Mouse (Mus musculus): ENCODE measurements around the gene Papln. TPM values are rescaled to one million over a fixed set of nuclear protein-coding genes. Genes with fewer than 3 reads are reported as not detected.
A peak's percentile ranks its signal among the peaks of the same experiment; 100 is the strongest.

Papln gene
- polyA plus RNA-seq, 1 experiment = 0.04 TPM

DNA sequence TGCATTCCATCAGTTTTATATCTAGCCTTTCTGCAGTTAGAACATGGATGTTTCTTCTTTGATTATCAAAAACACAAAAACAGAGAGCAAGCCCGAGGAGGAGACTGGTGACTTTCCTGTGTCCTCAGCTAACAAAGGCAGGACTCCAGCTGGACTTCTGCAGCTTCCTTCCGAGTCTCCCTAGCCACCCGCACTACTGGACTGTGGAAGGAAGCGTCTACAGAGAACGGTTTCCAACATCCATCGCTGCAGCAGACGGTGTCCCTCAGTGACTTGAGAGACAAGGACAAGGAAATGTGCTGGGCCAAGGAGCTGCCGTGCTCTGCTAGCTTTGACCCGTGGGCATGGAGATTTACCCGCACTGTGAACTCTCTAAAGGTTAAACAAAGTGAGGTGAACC lies 29.4 kb upstream of the Papln start:
- no peaks in the 10 kb centered on the region for H3K27me3 ChIP-seq (ENCODE audit: control insufficient read depth, insufficient read depth, insufficient read length)
- no peak overlapping the region for H3ac ChIP-seq (ENCODE audit: control insufficient read depth, insufficient read length)
- peaks cover 12% of the 10 kb centered on the region for H3K36me3 ChIP-seq (ENCODE audit: control insufficient read depth, insufficient read depth)
- H3K79me2 ChIP-seq (ENCODE audit: control insufficient read depth, insufficient read depth) = no peaks in the 10 kb centered on the region
- H3K4me3 ChIP-seq = no peak overlapping the region
- no peak overlapping the region for H3K4me2 ChIP-seq (ENCODE audit: low read depth)
- TF ChIP-seq MYOD1 (IDR thresholded peaks at IDR 0.05; ENCODE audit: control insufficient read depth in 1 of 3, insufficient read length in 2 of 3, low read depth in 2 of 3) = no peak

DNA sequence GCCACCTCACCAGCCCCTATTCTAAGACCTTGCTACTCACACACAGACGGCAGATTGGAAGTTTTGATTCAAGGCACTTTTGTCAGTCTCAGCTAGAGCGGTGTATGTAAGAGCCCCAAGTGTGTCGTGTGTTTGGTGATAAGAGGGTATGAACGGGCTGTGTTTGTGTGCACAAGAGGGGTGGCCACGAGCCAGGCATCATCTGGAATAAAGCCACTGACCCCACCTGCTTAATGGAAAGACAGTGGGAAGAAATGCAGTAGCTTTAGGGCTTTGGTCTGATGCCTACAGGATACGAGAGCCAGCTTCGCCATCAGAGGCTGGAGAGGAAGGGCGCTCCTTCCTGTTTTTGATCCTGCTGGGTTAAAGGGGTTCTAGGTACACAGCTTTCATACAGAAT lies 27.2 kb upstream of the Papln start:
- no peaks in the 10 kb centered on the region for H3K79me2 ChIP-seq (ENCODE audit: control insufficient read depth, insufficient read depth)
- TF ChIP-seq TCF12 (IDR thresholded peaks at IDR 0.05; ENCODE audit: insufficient read depth, poor library complexity, severe bottlenecking) (no peak), POLR2AphosphoS2 (IDR thresholded peaks at IDR 0.05; ENCODE audit: insufficient read length, low read depth) (no peak), REST (IDR thresholded peaks at IDR 0.05; ENCODE audit: insufficient read depth, insufficient read length) (no peak), POLR2A (IDR thresholded peaks at IDR 0.05; ENCODE audit: insufficient read length, low read depth) (no peak), MAX (IDR thresholded peaks at IDR 0.05; ENCODE audit: low read depth) (no peak), CEBPB (IDR thresholded peaks at IDR 0.05; ENCODE audit: insufficient read depth, poor library complexity, severe bottlenecking) (no peak), E2F4 (IDR thresholded peaks at IDR 0.05; ENCODE audit: insufficient read depth) (no peak), MYOD1 (IDR thresholded peaks at IDR 0.05; ENCODE audit: control insufficient read depth in 1 of 3, insufficient read length in 2 of 3, low read depth in 2 of 3) (no peak), SRF (IDR thresholded peaks at IDR 0.05; ENCODE audit: control insufficient read depth, insufficient read length, low read depth) (no peak), USF1 (IDR thresholded peaks at IDR 0.05; ENCODE audit: low read depth) (no peak), TCF3 (IDR thresholded peaks at IDR 0.05; ENCODE audit: insufficient read length, low read depth) (no peak), MYOG (IDR thresholded peaks at IDR 0.05; ENCODE audit: control insufficient read depth in 1 of 3, insufficient read depth in 1 of 3, insufficient read length in 2 of 3, low read depth in 2 of 3) (no peak)
- no peaks in the 10 kb centered on the region for H3K27me3 ChIP-seq (ENCODE audit: control insufficient read depth, insufficient read depth, insufficient read length)
- H3ac ChIP-seq (ENCODE audit: control insufficient read depth, insufficient read length) = no peak overlapping the region
- peaks cover 5% of the 10 kb centered on the region for H3K36me3 ChIP-seq (ENCODE audit: control insufficient read depth, insufficient read depth)
- H3K4me3 ChIP-seq = no peak overlapping the region
- no peak overlapping the region for H3K4me2 ChIP-seq (ENCODE audit: low read depth)

GRCm38 (mm10) chr12:83738651-83739050 lies 24.8 kb upstream of the Papln start:
- no peaks in the 10 kb centered on the region for H3K79me2 ChIP-seq (ENCODE audit: control insufficient read depth, insufficient read depth)
- TF ChIP-seq TCF12 (IDR thresholded peaks at IDR 0.05; ENCODE audit: insufficient read depth, poor library complexity, severe bottlenecking) = no peak
- TF ChIP-seq REST (IDR thresholded peaks at IDR 0.05; ENCODE audit: insufficient read depth, insufficient read length) = no peak
- TF ChIP-seq USF1 (IDR thresholded peaks at IDR 0.05; ENCODE audit: low read depth) = no peak
- TF ChIP-seq MYOG (IDR thresholded peaks at IDR 0.05; ENCODE audit: control insufficient read depth in 1 of 3, insufficient read depth in 1 of 3, insufficient read length in 2 of 3, low read depth in 2 of 3) = no peak
- H3K36me3 ChIP-seq (ENCODE audit: control insufficient read depth, insufficient read depth) = no peaks in the 10 kb centered on the region
- no peak overlapping the region for H3ac ChIP-seq (ENCODE audit: control insufficient read depth, insufficient read length)
- H3K4me2 ChIP-seq (ENCODE audit: low read depth) = no peak overlapping the region
- no peak overlapping the region for H3K4me3 ChIP-seq
- H3K27me3 ChIP-seq (ENCODE audit: control insufficient read depth, insufficient read depth, insufficient read length) = no peaks in the 10 kb centered on the region

GRCm38 (mm10) chr12:83741722-83742121 lies 21.7 kb upstream of the Papln start:
- Histone ChIP-seq H3ac (ENCODE audit: control insufficient read depth, insufficient read length) (no peak overlapping the region), H3K36me3 (ENCODE audit: control insufficient read depth, insufficient read depth) (no peaks in the 10 kb centered on the region), H3K4me3 (no peak overlapping the region), H3K79me2 (ENCODE audit: control insufficient read depth, insufficient read depth) (no peaks in the 10 kb centered on the region), H3K27me3 (ENCODE audit: control insufficient read depth, insufficient read depth, insufficient read length) (no peaks in the 10 kb centered on the region), H3K4me2 (ENCODE audit: low read depth) (peak overlapping the region; percentile 12)
- TF ChIP-seq USF1 (IDR thresholded peaks at IDR 0.05; ENCODE audit: low read depth) (peak; percentile 71), MYOD1 (IDR thresholded peaks at IDR 0.05; ENCODE audit: control insufficient read depth in 1 of 3, insufficient read length in 2 of 3, low read depth in 2 of 3) (no peak)

DNA sequence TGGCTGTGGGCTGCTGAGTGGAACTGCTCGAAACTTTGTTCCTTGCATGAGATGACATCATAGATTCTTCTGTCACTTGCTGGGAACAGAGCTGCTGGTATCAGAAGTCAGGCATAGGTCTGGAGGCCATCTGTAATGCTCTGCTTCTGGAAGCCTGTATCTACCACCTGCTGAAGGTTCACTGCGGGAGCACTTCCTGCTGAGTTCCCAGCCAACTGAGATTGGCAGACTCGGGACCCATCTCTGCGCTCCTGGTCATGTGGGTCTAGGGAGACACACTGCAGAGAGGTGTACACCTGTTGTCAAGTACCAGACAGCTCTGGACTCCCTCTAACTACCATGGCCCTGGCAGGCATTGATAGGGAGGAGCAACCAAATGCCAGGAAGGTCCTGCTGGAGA lies 20.6 kb upstream of the Papln start:
- H3K27me3 ChIP-seq (ENCODE audit: control insufficient read depth, insufficient read depth, insufficient read length) = no peaks in the 10 kb centered on the region

More for the DNA sequence above, 20.6 kb upstream of the Papln start:
- no peaks in the 10 kb centered on the region for H3K79me2 ChIP-seq (ENCODE audit: control insufficient read depth, insufficient read depth)
- H3K4me3 ChIP-seq = no peak overlapping the region
- no peaks in the 10 kb centered on the region for H3K36me3 ChIP-seq (ENCODE audit: control insufficient read depth, insufficient read depth)
- TF ChIP-seq MYOG (IDR thresholded peaks at IDR 0.05; ENCODE audit: control insufficient read depth in 1 of 3, insufficient read depth in 1 of 3, insufficient read length in 2 of 3, low read depth in 2 of 3) (no peak), CEBPB (IDR thresholded peaks at IDR 0.05; ENCODE audit: insufficient read depth, poor library complexity, severe bottlenecking) (no peak), MAX (IDR thresholded peaks at IDR 0.05; ENCODE audit: low read depth) (no peak), POLR2A (IDR thresholded peaks at IDR 0.05; ENCODE audit: insufficient read length, low read depth) (no peak), TCF3 (IDR thresholded peaks at IDR 0.05; ENCODE audit: insufficient read length, low read depth) (no peak), USF1 (IDR thresholded peaks at IDR 0.05; ENCODE audit: low read depth) (no peak), E2F4 (IDR thresholded peaks at IDR 0.05; ENCODE audit: insufficient read depth) (no peak), TCF12 (IDR thresholded peaks at IDR 0.05; ENCODE audit: insufficient read depth, poor library complexity, severe bottlenecking) (no peak), POLR2AphosphoS2 (IDR thresholded peaks at IDR 0.05; ENCODE audit: insufficient read length, low read depth) (no peak), REST (IDR thresholded peaks at IDR 0.05; ENCODE audit: insufficient read depth, insufficient read length) (no peak), MYOD1 (IDR thresholded peaks at IDR 0.05; ENCODE audit: control insufficient read depth in 1 of 3, insufficient read length in 2 of 3, low read depth in 2 of 3) (no peak), SRF (IDR thresholded peaks at IDR 0.05; ENCODE audit: control insufficient read depth, insufficient read length, low read depth) (no peak)
- H3ac ChIP-seq (ENCODE audit: control insufficient read depth, insufficient read length) = no peak overlapping the region
- H3K4me2 ChIP-seq (ENCODE audit: low read depth) = no peak overlapping the region

Data from myocyte (in vitro differentiated cells).